Mouse (Mus musculus): ENCODE results near the gene Adtrp.
A peak's percentile ranks its signal among the peaks of the same experiment; 100 is the strongest.

Gene Adtrp

GRCm38 (mm10) chr13:41847516-41848126, at the start of gene Adtrp:
TSS of gene Adtrp (minus strand) at chr13:41847684.
- DNase-seq: no peak

GRCm38 (mm10) chr13:41892016-41892415, 44.5 kb upstream of the Adtrp start:
- no peak for DNase-seq

GRCm38 (mm10) chr13:41890618-41891017, 43.1 kb upstream of the Adtrp start:
- DNase-seq: no peak

- DNase-seq: no peak
Measured at GRCm38 (mm10) chr13:41890111-41890600, 42.7 kb upstream of the Adtrp start.

- no peak for DNase-seq
Measured at GRCm38 (mm10) chr13:41888644-41889043, 41.2 kb upstream of the Adtrp start.

- no peak for DNase-seq
Measured at GRCm38 (mm10) chr13:41886120-41886519, 38.6 kb upstream of the Adtrp start.

- no peak for DNase-seq
Measured at GRCm38 (mm10) chr13:41883665-41884291, 36.3 kb upstream of the Adtrp start.

GRCm38 (mm10) chr13:41881201-41881600, 33.7 kb upstream of the Adtrp start:
- peak; percentile 23 for DNase-seq

- no peak for DNase-seq
Measured at GRCm38 (mm10) chr13:41880525-41880924, 33.0 kb upstream of the Adtrp start.

- DNase-seq: no peak
Measured at GRCm38 (mm10) chr13:41872686-41873085, 25.2 kb upstream of the Adtrp start.

- DNase-seq: no peak
Measured at GRCm38 (mm10) chr13:41872161-41872562, 24.7 kb upstream of the Adtrp start.

- no peak for DNase-seq
Measured at GRCm38 (mm10) chr13:41867533-41867932, 20.0 kb upstream of the Adtrp start.

- DNase-seq: peak; percentile 34
Measured at GRCm38 (mm10) chr13:41865575-41865974, 18.1 kb upstream of the Adtrp start.

GRCm38 (mm10) chr13:41865071-41865470, 17.6 kb upstream of the Adtrp start:
- DNase-seq: peak; percentile 40

- no peak for DNase-seq
Measured at GRCm38 (mm10) chr13:41860603-41861405, 13.3 kb upstream of the Adtrp start.

- peak; percentile 9 for DNase-seq
Measured at GRCm38 (mm10) chr13:41855206-41856185, 8.0 kb upstream of the Adtrp start.

GRCm38 (mm10) chr13:41850727-41851378, 3.4 kb upstream of the Adtrp start:
- no peak for DNase-seq

- DNase-seq: peak; percentile 48
Measured at GRCm38 (mm10) chr13:41846516-41846915, 968 bp downstream of the Adtrp start.

GRCm38 (mm10) chr13:41845013-41845412, 2.5 kb downstream of the Adtrp start:
- no peak for DNase-seq

GRCm38 (mm10) chr13:41844071-41844470, 3.4 kb downstream of the Adtrp start:
- no peak for DNase-seq

GRCm38 (mm10) chr13:41833614-41834139, 13.8 kb downstream of the Adtrp start:
- no peak for DNase-seq

GRCm38 (mm10) chr13:41828296-41828754, 19.2 kb downstream of the Adtrp start:
- peak; percentile 34 for DNase-seq
